Mouse (Mus musculus) limb, embryonic 14.5 days (tissue): ENCODE data around the gene Msrb2. TPM values are rescaled to one million over a fixed set of nuclear protein-coding genes. Genes with fewer than 3 reads are reported as not detected.

Experiments used
- ATAC-seq: fragments of 200-750 bp; cut with Nextera tagmentation; 2 replicates; pipeline ENCODE4 v1.8.0; 2017; ENCODE audit warnings: low read depth, moderate number of reproducible peaks, moderate TSS enrichment; ENCODE audit not compliant: low FRiP score
- DNase-seq: peaks from one replicate; pipeline ENCODE4 v3.0.0-alpha.2; 2015; ENCODE audit warnings: low spot score
- H3K27ac ChIP-seq: fragments of 300-500 bp; sonication (generic); replicated peaks from 2 replicates; pipeline ENCODE4 v1.5.1; 2014; ENCODE audit warnings: low read depth, mild to moderate bottlenecking, low read length, moderate library complexity, mixed read lengths
- H3K27me3 ChIP-seq: fragments of 300-500 bp; sonication (generic); 2 replicates; pipeline ENCODE4 v1.6.1; 2014; ENCODE audit warnings: low read length, mixed read lengths; ENCODE audit not compliant: control insufficient read depth, insufficient read depth
- H3K36me3 ChIP-seq: fragments of 300-500 bp; sonication (generic); 2 replicates; pipeline ENCODE4 v1.6.1; 2014; ENCODE audit warnings: mild to moderate bottlenecking, low read length, moderate library complexity, mixed read lengths; ENCODE audit not compliant: control insufficient read depth, insufficient read depth
- H3K4me1 ChIP-seq: fragments of 300-500 bp; sonication (generic); 2 replicates; pipeline ENCODE4 v1.6.1; 2014; ENCODE audit warnings: antibody characterized with exemption, low read length, mixed read lengths; ENCODE audit not compliant: control insufficient read depth, insufficient read depth
- H3K4me2 ChIP-seq: fragments of 300-500 bp; sonication (generic); replicated peaks from 2 replicates; pipeline ENCODE4 v1.6.1; 2014; ENCODE audit warnings: low read depth, mild to moderate bottlenecking, low read length, moderate library complexity; ENCODE audit not compliant: severe bottlenecking
- H3K4me3 ChIP-seq: fragments of 300-500 bp; sonication (generic); replicated peaks from 2 replicates; pipeline ENCODE4 v1.5.1; 2014; ENCODE audit warnings: low read length
- H3K9ac ChIP-seq: fragments of 300-500 bp; sonication (generic); 2 replicates; pipeline ENCODE4 v1.6.1; 2014; ENCODE audit warnings: mild to moderate bottlenecking, low read depth, low read length, moderate library complexity; ENCODE audit not compliant: severe bottlenecking
- H3K9me3 ChIP-seq: fragments of 300-500 bp; sonication (generic); 2 replicates; pipeline ENCODE4 v1.6.1; 2016; ENCODE audit warnings: low read length; ENCODE audit not compliant: control insufficient read depth
- POLR2A ChIP-seq: fragments of 200-500 bp; IDR thresholded peaks from 2 replicates; pipeline ENCODE4 v1.8.0; 2012; ENCODE audit warnings: inconsistent platforms, mild to moderate bottlenecking, moderate library complexity, borderline replicate concordance; ENCODE audit not compliant: insufficient read depth, insufficient read length; ENCODE audit errors: extremely low read depth
- WGBS: fragments of 180-500 bp; shearing (Covaris S2); extraction: QIAGEN DNeasy Blood & Tissue Kit; methylation state at CpG from one replicate; pipeline ENCODE4 v1.1.7; 2014; 5-methylcytosine and 5-hydroxymethylcytosine counted together
- polyA plus RNA-seq, 2 experiments: library from polyadenylated mRNA; depleted of rRNA in 1 of 2; stranded (reverse) in 1 of 2; unstranded in 1 of 2; fragments of >200 nt; fragmentation: Nextera tagmentation in 1 of 2; extraction: Ambion mirVana in 1 of 2; gene quantifications; 2 replicates each; pipeline versions ENCODE4 v1.2.1 to v1.2.3; 2012 to 2014

The Msrb2 gene
- polyA plus RNA-seq, 2 experiments, result 23.7 to 25.1 TPM

GRCm38 (mm10) chr2:19414222-19414965 lies 43.2 kb downstream of the Msrb2 start:
- Histone ChIP-seq H3K9me3 (no peaks in the 10 kb centered on the region), H3K4me1 (no peaks in the 10 kb centered on the region), H3K27me3 (no peaks in the 10 kb centered on the region), H3K4me2 (peak overlapping the region; percentile 53), H3K4me3 (peak overlapping the region; percentile 21), H3K9ac (no peak overlapping the region), H3K36me3 (no peaks in the 10 kb centered on the region), H3K27ac (no peak overlapping the region)
- ATAC-seq (no peak), DNase-seq (peak; percentile 20)
- no peak for TF ChIP-seq POLR2A
- 22% methylated on average over 19 of the region's 19 CpGs for WGBS

DNA sequence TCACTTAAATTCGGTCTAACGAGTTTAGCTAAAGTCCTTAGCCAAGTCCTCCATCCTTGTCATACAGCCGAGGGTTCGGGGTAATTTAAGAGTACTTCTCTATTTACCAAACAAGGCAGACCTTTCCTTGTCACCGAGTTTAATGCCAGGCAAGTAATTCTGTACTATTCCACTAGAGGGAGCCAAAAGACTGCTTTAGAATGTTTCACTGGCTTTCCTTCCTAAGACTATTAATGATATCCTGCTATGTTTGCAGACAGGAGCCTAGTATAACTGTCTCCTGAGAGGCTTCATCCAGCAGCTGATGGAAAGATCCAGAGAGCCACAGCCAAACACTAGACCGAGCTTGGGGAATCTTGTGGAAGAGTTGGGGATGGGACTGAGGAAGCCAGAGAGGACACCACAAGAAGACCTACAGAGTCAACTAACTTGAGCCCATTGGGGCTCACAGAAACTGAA lies 43.9 kb downstream of the Msrb2 start:
- ATAC-seq (peak; percentile 37; the same call in 1 of the 2 replicates), DNase-seq (peak; percentile 92)
- no peaks in the 10 kb centered on the region for H3K9me3 ChIP-seq
- peak overlapping the region; percentile 21 for H3K4me3 ChIP-seq
- no peak for TF ChIP-seq POLR2A
- H3K27me3 ChIP-seq, result no peaks in the 10 kb centered on the region
- WGBS, result under 1% methylated on average over 6 of the region's 6 CpGs
- H3K36me3 ChIP-seq, result no peaks in the 10 kb centered on the region
- H3K9ac ChIP-seq, result no peak overlapping the region
- no peaks in the 10 kb centered on the region for H3K4me1 ChIP-seq
- H3K4me2 ChIP-seq, result peak overlapping the region; percentile 53
- H3K27ac ChIP-seq, result no peak overlapping the region

GRCm38 (mm10) chr2:19416066-19416465 lies 44.8 kb downstream of the Msrb2 start:
- no peak for TF ChIP-seq POLR2A
- Histone ChIP-seq H3K4me2 (no peak overlapping the region), H3K4me3 (no peak overlapping the region), H3K9me3 (no peaks in the 10 kb centered on the region), H3K9ac (no peak overlapping the region), H3K4me1 (no peaks in the 10 kb centered on the region), H3K27me3 (no peaks in the 10 kb centered on the region), H3K36me3 (no peaks in the 10 kb centered on the region), H3K27ac (no peak overlapping the region)
- no peak for DNase-seq
- 69% methylated on average over 6 of the region's 6 CpGs for WGBS
- ATAC-seq, result no peak

DNA sequence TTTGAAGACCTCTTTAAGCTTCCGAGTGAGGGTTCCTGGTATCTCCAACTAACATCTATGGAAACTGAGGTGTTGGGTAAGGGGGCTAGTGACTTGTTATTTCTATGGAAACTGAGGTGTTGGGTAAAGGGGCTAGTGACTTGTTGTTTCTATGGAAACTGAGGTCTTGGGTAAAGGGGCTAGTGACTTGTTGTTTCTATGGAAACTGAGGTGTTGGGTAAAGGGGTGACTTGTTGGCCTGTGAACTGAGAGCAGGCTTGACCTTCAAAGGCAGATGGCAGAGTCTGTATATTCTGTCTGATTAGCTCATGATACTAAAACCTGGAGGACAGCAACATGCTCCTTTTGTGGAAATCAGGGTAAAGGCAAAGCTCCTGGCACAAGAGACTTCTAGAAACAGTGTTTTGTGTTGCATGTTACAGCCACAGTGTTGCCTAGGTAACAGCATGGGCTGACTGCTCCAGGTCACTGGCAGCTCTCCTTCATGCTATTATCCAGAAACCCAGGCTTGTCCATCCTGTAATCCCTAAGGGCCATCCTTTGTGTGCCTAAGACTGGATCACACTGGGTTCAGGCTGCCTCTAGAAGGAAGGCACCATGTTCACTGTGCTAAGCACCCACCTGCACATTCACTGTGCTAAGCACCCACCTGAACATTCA lies 48.6 kb downstream of the Msrb2 start:
- ATAC-seq, result no peak

DNA sequence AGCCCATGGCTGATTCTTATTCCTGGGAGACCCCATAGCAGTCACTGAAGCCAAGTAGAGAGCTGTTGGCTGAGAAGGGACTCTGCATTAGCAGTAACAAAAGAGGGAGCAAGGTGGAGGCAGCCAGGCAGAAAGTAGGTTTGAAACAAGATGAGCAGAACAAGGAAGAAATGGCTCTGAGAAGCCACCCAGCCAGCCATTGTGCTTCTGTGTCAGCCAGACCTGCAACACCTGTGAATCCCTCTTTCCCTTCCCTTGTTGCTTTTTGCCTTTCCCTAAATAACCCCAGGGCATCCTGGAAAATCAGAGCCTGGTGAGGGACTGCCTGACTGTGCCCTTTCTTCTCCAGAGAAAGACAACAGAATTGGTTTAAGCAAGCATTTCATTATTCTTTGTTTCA lies 51.0 kb downstream of the Msrb2 start:
- no peaks in the 10 kb centered on the region for H3K4me1 ChIP-seq
- DNase-seq, result no peak
- ATAC-seq, result no peak
- no peaks in the 10 kb centered on the region for H3K9me3 ChIP-seq
- no peak overlapping the region for H3K4me3 ChIP-seq
- no peaks in the 10 kb centered on the region for H3K36me3 ChIP-seq
- 0 out of 2 replicates have a peak, but pooled peaks cover 4% of the 10 kb centered on the region for H3K27me3 ChIP-seq
- H3K9ac ChIP-seq, result no peak overlapping the region
- no peak for TF ChIP-seq POLR2A
- H3K4me2 ChIP-seq, result no peak overlapping the region
- no peak overlapping the region for H3K27ac ChIP-seq

More for the DNA sequence above, 48.6 kb downstream of the Msrb2 start:
- H3K4me2 ChIP-seq, result no peak overlapping the region
- H3K27me3 ChIP-seq, result no peaks in the 10 kb centered on the region
- TF ChIP-seq POLR2A, result no peak
- no peaks in the 10 kb centered on the region for H3K9me3 ChIP-seq
- H3K4me1 ChIP-seq, result no peaks in the 10 kb centered on the region
- no peak for DNase-seq
- no peak overlapping the region for H3K9ac ChIP-seq
- 57% methylated on average over 1 of the region's 1 CpGs for WGBS
- no peak overlapping the region for H3K27ac ChIP-seq
- H3K36me3 ChIP-seq, result no peaks in the 10 kb centered on the region
- H3K4me3 ChIP-seq, result no peak overlapping the region
